Mouse (Mus musculus): ENCODE data around the gene Med31. TPM values are rescaled to one million over a fixed set of nuclear protein-coding genes. Genes with fewer than 3 reads are reported as not detected.
A peak's percentile ranks its signal among the peaks of the same experiment; 100 is the strongest.

Gene Med31
- total and polyA plus RNA-seq, 3 experiments: 21.7 to 33.4 (median 25.5) TPM

DNA sequence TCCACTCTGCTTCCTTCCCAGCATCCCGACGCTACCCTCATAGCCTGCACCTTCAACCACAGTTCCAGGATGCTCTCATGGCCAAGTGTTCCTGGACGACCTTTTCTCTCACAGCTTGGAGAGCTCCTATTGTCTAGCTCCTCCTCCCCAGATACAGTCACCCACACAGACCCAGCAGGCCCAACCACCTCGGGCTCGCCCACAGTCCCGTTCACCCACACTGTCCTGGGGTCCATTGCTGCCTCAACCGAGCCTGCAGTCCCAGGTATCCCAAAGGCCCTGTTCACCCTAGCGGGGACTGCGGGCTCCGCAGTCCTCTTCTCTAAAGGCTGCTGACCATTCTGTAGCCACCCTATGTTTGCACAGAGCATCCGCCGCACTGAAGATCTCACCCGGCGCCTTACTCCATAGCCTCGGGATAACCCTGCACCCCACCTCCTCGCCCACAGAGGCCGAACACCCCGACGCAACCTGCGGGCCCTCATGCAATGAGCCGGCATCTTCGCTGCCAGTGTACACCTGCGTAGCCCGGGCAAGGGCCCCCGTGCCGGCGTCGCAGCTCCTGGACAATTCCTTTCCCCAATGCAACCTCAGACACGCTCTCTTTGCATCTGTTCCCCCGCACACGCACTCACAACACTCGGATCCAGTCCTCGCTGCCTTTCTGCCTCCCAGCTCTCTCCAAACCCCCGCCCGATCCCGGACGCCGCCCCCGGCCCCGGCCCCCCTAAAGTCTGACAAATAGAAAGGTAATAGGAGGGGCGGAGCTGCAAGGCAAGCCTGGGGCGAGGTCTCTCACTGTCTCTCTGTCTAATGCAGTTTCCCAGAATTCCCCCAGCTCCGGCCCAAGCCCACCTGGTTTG, 8.8 kb downstream of the Med31 start, which contains the start of gene Gm43951 (continued):
- no peak for TF ChIP-seq JUND (conservative IDR thresholded peaks at IDR 0.05; ENCODE audit: low read depth, low read length)
- no peak for TF ChIP-seq ZKSCAN1 (IDR thresholded peaks at IDR 0.05; ENCODE audit: borderline replicate concordance, low read depth, low read length)
- peak; percentile 2; the same call in 1 of the 2 replicates for TF ChIP-seq NELFE (IDR thresholded peaks at IDR 0.05; ENCODE audit: low read depth, low read length)
- TF ChIP-seq ELF1 (IDR thresholded peaks at IDR 0.05; ENCODE audit: low read depth, low read length): no peak
- peak; percentile 74 for TF ChIP-seq UBTF (IDR thresholded peaks at IDR 0.05; ENCODE audit: low read depth, low read length)
- no peak for TF ChIP-seq GABPA (IDR thresholded peaks at IDR 0.05; ENCODE audit: insufficient replicate concordance, low read depth, low read length)
- no peak for TF ChIP-seq MXI1 (IDR thresholded peaks at IDR 0.05; ENCODE audit: low read depth, low read length)
- TF ChIP-seq TCF12 (IDR thresholded peaks at IDR 0.05; ENCODE audit: low read depth, low read length): no peak
- no peak for TF ChIP-seq E2F4 (IDR thresholded peaks at IDR 0.05; ENCODE audit: insufficient replicate concordance, low read depth, low read length)
- no peak for TF ChIP-seq PAX5 (IDR thresholded peaks at IDR 0.05; ENCODE audit: low read length)
- no peak for TF ChIP-seq ZC3H11A (IDR thresholded peaks at IDR 0.05; ENCODE audit: low read depth, low read length)
- TF ChIP-seq SIN3A (IDR thresholded peaks at IDR 0.05; ENCODE audit: low read length): no peak
- no peak for TF ChIP-seq NRF1 (IDR thresholded peaks at IDR 0.05; ENCODE audit: low read depth, low read length)
- TF ChIP-seq MAX (IDR thresholded peaks at IDR 0.05; ENCODE audit: low read length): peak; percentile 32; the same call in 1 of the 2 replicates

DNA sequence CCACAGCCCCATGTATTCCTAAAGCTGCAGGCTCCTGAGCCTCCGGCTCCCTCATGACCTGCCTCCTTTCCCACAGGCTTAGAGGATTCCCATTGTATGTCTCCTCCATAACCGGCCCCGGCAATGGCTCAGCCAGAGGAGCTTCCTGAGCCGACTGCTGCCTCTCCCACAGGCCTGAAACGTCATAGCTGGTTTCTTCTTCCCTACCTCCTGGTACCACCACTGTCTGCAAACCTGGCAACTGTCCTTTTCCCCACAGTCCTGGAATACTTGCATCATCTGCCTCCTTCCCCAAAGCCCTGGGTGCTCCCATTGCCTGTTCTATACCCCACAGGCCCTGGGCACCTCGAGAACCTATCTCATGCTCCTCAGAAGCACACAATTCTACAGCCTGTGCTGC, 10.1 kb downstream of the Med31 start:
- Histone ChIP-seq H3K4me1 (ENCODE audit: control insufficient read depth in 1 of 2, insufficient read depth in 2 of 2) (peaks cover 11 to 42% of the 10 kb centered on the region in 2 experiments), H3K4me3 (replicated peaks in 1 of 3; ENCODE audit: low read depth in 2 of 3, low read length in 2 of 3, poor library complexity in 1 of 3) (no peak overlapping the region), H3K27me3 (replicated peaks) (no peaks in the 10 kb centered on the region), H3K27ac (ENCODE audit: insufficient read depth, low read depth) (no peak overlapping the region), H3K79me2 (replicated peaks; ENCODE audit: control insufficient read depth, extremely low read depth, insufficient read depth, poor library complexity, severe bottlenecking) (peaks cover 7% of the 10 kb centered on the region), H3K36me3 (replicated peaks in 1 of 2; ENCODE audit: control insufficient read depth in 1 of 2, insufficient read depth in 1 of 2, low read length in 1 of 2) (peaks cover 10 to 43% of the 10 kb centered on the region in 2 experiments), H3K9ac (ENCODE audit: insufficient read depth, low read depth) (no peak overlapping the region), H3K9me3 (replicated peaks; ENCODE audit: low read length) (no peaks in the 10 kb centered on the region), H3K4me2 (ENCODE audit: insufficient read depth, low read depth, poor library complexity, severe bottlenecking) (no peak overlapping the region)
- dilution Hi-C loops (cut with MboI; ENCODE audit: extremely low pct_ligation_motif_present, extremely low pct_unique_long_range_greater_than_20kb, low sequenced_read_pairs) (no loop called here), in situ Hi-C loops (cut with MboI; ENCODE audit: low pct_ligation_motif_present, low pct_unique_long_range_greater_than_20kb, low sequenced_read_pairs) (loop anchor here (5.0 to 25.0 kb wide), 2 partner anchors 138 to 332 kb away; no protein-coding TSS in a partner anchor)
- DNase-seq (ENCODE audit: extremely low read depth): no peak
- TF ChIP-seq TBP (conservative IDR thresholded peaks at IDR 0.05; ENCODE audit: low read depth, low read length) (no peak), ZKSCAN1 (IDR thresholded peaks at IDR 0.05; ENCODE audit: borderline replicate concordance, low read depth, low read length) (no peak), CTCF (conservative IDR thresholded peaks at IDR 0.05 in 1 of 2, IDR thresholded peaks at IDR 0.05 in 1 of 2; ENCODE audit: low read depth in 2 of 2, low read length in 2 of 2) (no peak), USF2 (conservative IDR thresholded peaks at IDR 0.05; ENCODE audit: low read depth, low read length) (no peak), NELFE (IDR thresholded peaks at IDR 0.05; ENCODE audit: low read depth, low read length) (no peak), SMC3 (IDR thresholded peaks at IDR 0.05; ENCODE audit: low read depth, low read length) (no peak), RCOR1 (conservative IDR thresholded peaks at IDR 0.05; ENCODE audit: low read depth, low read length) (no peak), KAT2A (IDR thresholded peaks at IDR 0.05; ENCODE audit: insufficient replicate concordance, low read length) (no peak), MAX (IDR thresholded peaks at IDR 0.05; ENCODE audit: low read length) (no peak), E2F4 (IDR thresholded peaks at IDR 0.05; ENCODE audit: insufficient replicate concordance, low read depth, low read length) (no peak)
